Mouse (Mus musculus) liver, embryonic 14.5 days (tissue): ENCODE results near the gene Stau1.

Source experiments
- CTCF ChIP-seq: IDR thresholded peaks from 2 replicates; pipeline ENCODE4 v1.5.1; 2016; ENCODE audit warnings: antibody characterized with exemption, low read depth, control low read depth
- EP300 ChIP-seq: IDR thresholded peaks from 2 replicates; pipeline ENCODE4 v1.6.1; 2016; ENCODE audit warnings: antibody characterized with exemption, low read depth

DNA sequence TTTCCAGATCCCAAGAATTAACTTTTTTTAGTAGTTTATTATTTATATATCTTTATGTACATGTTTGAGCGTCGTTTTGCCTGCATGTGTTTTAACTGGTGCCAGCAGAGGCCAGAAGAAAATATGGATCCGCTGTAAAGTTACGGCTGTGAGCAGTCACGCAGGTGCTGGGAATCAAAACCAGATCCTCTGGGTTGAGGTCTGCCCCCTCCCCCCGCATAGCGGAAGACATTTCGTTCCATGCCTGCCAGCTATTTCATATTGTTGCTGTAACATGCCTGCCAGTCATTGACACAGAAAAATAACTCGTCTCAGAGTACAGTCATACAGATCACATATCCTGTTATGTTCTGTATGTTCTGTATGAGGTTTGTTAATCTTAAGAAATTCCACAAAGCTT is 5.4 kb upstream of the Stau1 start:
- TF ChIP-seq CTCF, result no peak
- no peak for TF ChIP-seq EP300
